Mouse (Mus musculus) embryonic fibroblast, embryonic 13.5 days (primary cell): ENCODE data around the gene Arhgap42. TPM values are rescaled to one million over a fixed set of nuclear protein-coding genes. Genes with fewer than 3 reads are reported as not detected.

Source experiments
- H3K27ac ChIP-seq: 2 replicates; pipeline ENCODE4 v1.5.1; 2012; ENCODE audit warnings: low read length, control low read depth, inconsistent platforms; ENCODE audit not compliant: insufficient read depth
- H3K4me1 ChIP-seq: 2 replicates; pipeline ENCODE4 v1.6.1; 2011; ENCODE audit warnings: low read length; ENCODE audit not compliant: control insufficient read depth, insufficient read depth
- H3K4me3 ChIP-seq: 2 replicates; pipeline ENCODE4 v1.5.1; 2011; ENCODE audit warnings: mild to moderate bottlenecking, control low read depth, low read length; ENCODE audit not compliant: insufficient read depth
- CTCF ChIP-seq: IDR thresholded peaks from 2 replicates; pipeline ENCODE4 v1.5.1; 2011; ENCODE audit warnings: mild to moderate bottlenecking, control low read depth, low read length, moderate library complexity, borderline replicate concordance; ENCODE audit not compliant: insufficient read depth
- POLR2A ChIP-seq: IDR thresholded peaks from 2 replicates; pipeline ENCODE4 v1.6.1; 2011; ENCODE audit warnings: low read depth, mild to moderate bottlenecking, control low read depth, low read length, moderate library complexity
- polyA plus RNA-seq: library from polyadenylated mRNA; stranded (reverse); fragments of >200 nt; gene quantifications from 2 replicates; pipeline ENCODE4 v1.2.4, GENCODE M21; 2011; ENCODE audit warnings: low read depth; ENCODE audit not compliant: missing spikeins, insufficient read length

The Arhgap42 gene
- polyA plus RNA-seq, 1 experiment: 44.8 TPM

DNA sequence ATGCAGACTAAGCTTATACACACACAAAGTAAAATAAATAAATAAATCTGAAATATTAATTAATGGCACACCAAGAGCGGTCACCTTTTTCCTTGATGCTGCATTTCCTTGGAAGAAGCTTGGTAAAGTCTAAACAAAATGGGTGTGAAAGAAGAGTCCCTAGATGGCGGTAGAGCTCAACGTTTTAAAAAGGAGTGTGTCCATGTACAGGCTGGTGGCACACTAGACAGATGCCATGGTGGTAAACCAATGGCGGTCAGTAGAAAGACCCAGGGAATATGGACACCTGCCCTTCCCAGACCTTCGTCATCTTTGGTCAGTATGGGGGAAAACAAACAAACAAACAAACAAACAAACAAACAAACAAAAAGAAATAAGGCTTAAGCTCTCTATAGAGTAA, 187.7 kb downstream of the Arhgap42 start:
- no peak overlapping the region for H3K4me3 ChIP-seq
- peaks cover 18% of the 10 kb centered on the region for H3K4me1 ChIP-seq
- no peak for TF ChIP-seq POLR2A
- H3K27ac ChIP-seq: no peak overlapping the region

DNA sequence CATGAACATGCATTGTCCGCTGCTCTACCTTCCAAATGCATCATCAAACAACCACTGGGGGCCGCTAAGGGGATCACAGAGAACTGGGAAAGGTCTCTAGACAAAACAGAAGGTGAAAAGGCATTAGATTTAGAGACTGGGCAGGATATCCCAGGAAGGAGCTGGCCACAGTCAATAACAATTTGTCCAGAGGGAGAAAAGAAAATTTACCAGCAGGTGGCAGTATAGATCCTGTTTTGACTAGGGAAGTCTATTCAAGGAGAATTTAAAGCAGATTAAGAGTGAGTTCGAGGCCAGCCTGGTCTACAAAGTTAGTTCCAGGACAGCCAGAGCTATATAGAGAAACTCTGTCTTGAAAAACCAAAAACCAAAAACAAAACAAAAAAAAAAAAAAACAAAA, 189.7 kb downstream of the Arhgap42 start:
- Histone ChIP-seq H3K27ac (no peak overlapping the region; the same call in 1 of the 2 replicates), H3K4me3 (no peak overlapping the region), H3K4me1 (peaks cover 21% of the 10 kb centered on the region)
- TF ChIP-seq CTCF: no peak
- no peak for TF ChIP-seq POLR2A

DNA sequence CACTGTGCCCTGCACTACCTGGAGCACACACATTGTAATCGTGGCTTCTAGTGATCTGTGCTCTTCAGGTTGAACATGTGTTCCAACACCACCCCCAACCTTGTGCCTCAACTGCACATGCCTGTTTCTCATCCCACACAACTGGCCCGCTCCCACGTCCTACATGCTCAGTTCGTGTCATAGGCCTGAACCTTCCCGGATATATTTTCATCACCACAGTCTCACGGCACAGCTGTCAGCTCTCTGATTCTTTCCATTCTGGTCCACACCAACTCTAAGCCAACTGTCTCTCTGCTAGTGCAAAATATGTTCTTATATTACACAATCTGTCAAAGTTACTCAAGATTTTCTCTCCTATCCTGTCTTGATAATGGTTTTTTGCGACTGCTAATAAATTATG, 197.9 kb downstream of the Arhgap42 start:
- H3K27ac ChIP-seq: no peak overlapping the region
- 0 out of 2 replicates have a peak, but pooled peaks cover 1% of the 10 kb centered on the region for H3K4me1 ChIP-seq
- no peak overlapping the region for H3K4me3 ChIP-seq
- no peak for TF ChIP-seq POLR2A
- TF ChIP-seq CTCF: no peak

DNA sequence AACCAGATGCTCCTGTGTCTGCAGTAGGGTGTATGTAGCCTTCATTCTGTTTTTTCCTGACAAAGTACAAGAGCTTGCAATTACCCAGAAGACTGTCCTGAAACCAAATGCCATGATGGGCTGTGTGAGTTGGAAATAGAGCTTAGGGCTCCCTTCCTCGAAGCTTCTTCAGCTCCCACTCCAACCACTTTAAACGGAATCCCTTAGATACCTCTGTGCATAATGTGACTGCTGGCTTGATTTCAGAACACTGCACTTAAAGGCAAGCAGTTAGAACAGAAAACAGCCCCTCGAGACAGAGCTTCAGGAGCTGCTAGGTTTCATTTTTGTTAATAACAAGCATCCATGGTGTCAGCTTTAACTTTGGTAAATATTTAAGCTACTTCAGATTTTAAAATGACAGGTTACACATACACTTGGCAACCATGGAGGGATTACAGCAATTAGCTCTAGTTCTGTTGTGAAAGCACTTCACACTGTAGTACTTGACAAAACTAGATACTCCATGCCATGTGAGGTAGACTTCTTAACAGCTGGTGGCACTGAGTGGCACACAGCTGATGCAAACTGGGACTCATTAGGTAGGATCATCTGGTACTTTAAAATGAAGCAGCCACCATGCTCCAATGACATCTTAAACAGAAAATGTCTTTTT, 201.8 kb downstream of the Arhgap42 start:
- H3K27ac ChIP-seq: no peak overlapping the region
- H3K4me1 ChIP-seq: no peaks in the 10 kb centered on the region
- H3K4me3 ChIP-seq: no peak overlapping the region
- TF ChIP-seq CTCF (no peak), POLR2A (no peak)

DNA sequence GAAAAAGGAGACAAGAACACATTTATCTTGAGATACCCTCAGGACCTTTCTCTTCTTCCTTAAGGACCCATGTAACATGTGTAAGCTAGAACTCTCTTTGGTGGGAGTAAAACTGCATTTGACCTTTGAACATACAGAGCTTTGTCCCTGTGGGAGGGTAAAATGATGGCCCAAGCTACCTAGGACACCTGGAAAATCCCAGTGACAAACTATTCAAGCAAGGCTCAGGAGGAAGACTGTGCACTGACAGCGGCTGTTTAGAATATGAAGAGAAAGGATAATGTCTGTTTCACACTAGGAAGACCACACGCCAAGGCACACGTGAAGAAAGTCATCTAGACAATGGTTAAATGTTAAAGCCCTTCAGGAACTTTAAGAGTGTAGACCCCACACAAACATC, 211.0 kb downstream of the Arhgap42 start:
- TF ChIP-seq POLR2A: no peak
- no peak for TF ChIP-seq CTCF
- H3K4me3 ChIP-seq: no peak overlapping the region
- no peaks in the 10 kb centered on the region for H3K4me1 ChIP-seq
- H3K27ac ChIP-seq: no peak overlapping the region

DNA sequence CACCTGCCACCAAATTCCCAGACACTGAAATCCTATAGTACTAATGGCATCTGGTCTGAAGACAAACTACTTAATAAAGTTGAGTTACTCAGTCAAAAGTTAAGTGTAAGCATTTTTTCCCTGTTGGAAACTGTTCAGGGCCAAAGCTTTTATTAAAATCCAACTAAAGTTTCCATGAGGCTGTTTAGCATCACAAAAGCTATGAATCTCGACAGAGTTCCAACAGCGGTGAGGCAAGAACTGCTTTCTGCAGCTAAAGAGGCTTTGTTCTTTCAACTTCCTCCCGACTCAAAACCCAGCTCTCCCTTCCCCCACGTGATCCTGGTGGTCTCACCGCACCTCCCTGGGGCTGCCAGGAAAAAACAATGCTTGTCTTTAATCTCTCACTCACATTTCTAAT, 211.5 kb downstream of the Arhgap42 start:
- H3K27ac ChIP-seq: no peak overlapping the region
- H3K4me3 ChIP-seq: no peak overlapping the region
- H3K4me1 ChIP-seq: no peaks in the 10 kb centered on the region
- TF ChIP-seq CTCF (no peak), POLR2A (no peak)

DNA sequence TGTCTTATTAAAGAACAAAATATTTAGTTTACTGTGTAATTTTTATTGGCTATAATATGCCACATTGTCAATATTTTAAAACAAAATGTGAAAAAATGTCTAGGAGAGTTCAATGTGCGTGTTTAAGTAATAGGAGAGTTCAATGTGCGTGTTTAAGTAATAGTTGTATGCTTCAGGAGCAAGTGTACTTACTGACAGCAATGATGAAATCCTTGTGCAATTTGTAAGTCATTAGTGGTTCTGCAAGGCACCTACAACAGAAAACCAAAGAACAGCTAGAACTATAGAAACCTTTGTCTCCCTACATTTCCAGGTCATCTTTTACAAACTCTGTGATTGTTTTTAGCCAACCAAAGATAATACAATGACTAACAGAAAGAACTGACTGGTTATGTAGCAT, 223.8 kb downstream of the Arhgap42 start:
- Histone ChIP-seq H3K4me1 (no peaks in the 10 kb centered on the region), H3K4me3 (no peak overlapping the region), H3K27ac (no peak overlapping the region)
- TF ChIP-seq POLR2A: no peak
- no peak for TF ChIP-seq CTCF

DNA sequence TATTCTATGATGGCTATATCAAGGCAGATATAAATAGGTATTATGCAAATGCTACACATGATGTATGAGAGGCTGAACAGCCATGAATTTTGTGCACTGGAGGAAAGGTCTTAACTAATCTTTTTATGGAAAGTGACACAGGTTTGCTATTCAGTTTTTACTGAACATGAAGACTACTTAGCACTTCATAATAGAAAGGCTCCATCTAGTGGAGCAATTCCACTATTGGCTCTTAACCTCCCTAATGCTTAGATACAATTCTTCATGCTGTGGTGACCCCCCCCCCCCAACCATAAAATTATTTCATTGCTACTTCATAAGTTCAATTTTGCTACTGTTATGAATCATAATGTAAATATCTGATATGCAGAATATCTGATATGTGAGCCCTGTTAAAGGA, 237.7 kb downstream of the Arhgap42 start:
- Histone ChIP-seq H3K27ac (no peak overlapping the region), H3K4me3 (no peak overlapping the region), H3K4me1 (no peaks in the 10 kb centered on the region)
- TF ChIP-seq CTCF: no peak
- TF ChIP-seq POLR2A: no peak

DNA sequence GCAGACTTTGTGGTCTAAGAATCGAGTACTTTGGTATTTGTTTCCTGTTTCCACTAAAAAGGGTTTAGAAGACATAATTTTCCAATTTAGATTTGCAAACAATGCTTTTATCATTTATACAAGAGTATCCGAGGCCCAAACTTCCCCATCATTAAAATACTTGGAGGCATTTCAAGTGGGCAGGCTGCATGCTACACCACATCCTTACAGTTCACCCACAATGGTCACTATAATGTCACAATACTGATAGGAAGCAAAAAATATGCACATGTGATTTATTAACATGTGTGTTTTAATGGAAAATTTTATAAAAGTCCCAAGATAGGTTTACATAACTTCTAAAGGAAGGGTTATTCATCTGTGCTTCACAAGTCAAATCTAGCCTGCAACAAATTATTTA, 242.4 kb downstream of the Arhgap42 start:
- Histone ChIP-seq H3K4me3 (no peak overlapping the region), H3K27ac (no peak overlapping the region), H3K4me1 (no peaks in the 10 kb centered on the region)
- TF ChIP-seq CTCF (no peak), POLR2A (no peak)

DNA sequence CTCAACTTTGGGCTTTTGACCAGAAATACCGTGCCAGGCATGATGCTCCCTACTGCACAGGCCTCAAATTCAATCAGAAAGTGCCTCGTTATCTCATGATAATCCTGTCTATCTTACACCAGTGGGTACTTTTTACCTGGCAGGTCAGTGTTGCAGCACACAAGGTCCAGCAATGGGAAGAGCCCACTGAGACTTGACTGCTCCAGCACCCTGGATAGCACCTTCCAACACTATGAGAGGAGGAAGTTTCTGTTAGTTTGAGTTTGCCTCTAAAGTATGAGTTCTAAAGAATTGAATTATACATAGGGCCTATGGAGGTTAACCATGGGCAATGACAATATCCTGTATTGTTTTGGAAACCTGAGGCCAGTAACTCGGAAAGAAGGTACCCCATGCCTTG, 256.6 kb downstream of the Arhgap42 start:
- H3K4me3 ChIP-seq: no peak overlapping the region

DNA sequence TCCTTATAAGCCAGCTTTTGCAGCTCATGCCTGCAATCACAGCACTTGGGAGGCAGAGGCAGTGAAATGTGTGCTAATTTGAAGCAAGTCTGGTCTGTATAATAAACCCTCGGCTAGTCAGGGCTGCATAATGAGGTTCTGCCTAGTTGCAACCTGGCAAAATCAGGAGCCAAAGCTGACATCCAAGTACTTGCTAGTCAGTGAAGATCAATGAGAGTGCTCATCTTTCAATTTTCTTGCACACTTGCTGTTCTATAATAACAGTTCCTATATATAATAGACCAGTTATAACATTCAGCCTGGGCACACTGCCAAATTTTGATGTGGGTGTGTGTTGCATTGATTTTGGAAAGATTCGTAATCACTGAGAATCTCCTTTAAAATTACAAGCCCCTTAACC, 261.1 kb downstream of the Arhgap42 start:
- Histone ChIP-seq H3K4me1 (no peaks in the 10 kb centered on the region), H3K27ac (no peak overlapping the region), H3K4me3 (no peak overlapping the region)
- no peak for TF ChIP-seq CTCF
- TF ChIP-seq POLR2A: no peak

More for the DNA sequence above, 256.6 kb downstream of the Arhgap42 start:
- H3K4me1 ChIP-seq: no peaks in the 10 kb centered on the region
- no peak overlapping the region for H3K27ac ChIP-seq
- TF ChIP-seq CTCF (no peak), POLR2A (no peak)
